Mouse (Mus musculus) kidney, embryonic 16.5 days (tissue): ENCODE measurements around the gene Cerkl. TPM values are rescaled to one million over a fixed set of nuclear protein-coding genes. Genes with fewer than 3 reads are reported as not detected.

Source experiments
- ATAC-seq: fragments of 200-750 bp; cut with Nextera tagmentation; 2 replicates; pipeline ENCODE4 v1.8.0; 2017; ENCODE audit warnings: moderate TSS enrichment; ENCODE audit not compliant: low FRiP score, low TSS enrichment
- H3K27ac ChIP-seq: fragments of 300-500 bp; sonication (generic); 2 replicates; pipeline ENCODE4 v1.5.1; 2014; ENCODE audit warnings: low read length
- H3K27me3 ChIP-seq: fragments of 300-500 bp; sonication (generic); 2 replicates; pipeline ENCODE4 v1.6.1; 2014; ENCODE audit warnings: low read length, control low read depth, mixed read lengths; ENCODE audit not compliant: insufficient read depth
- H3K36me3 ChIP-seq: fragments of 300-500 bp; sonication (generic); 2 replicates; pipeline ENCODE4 v1.6.1; 2014; ENCODE audit warnings: low read length, control low read depth, mixed read lengths; ENCODE audit not compliant: insufficient read depth
- H3K4me1 ChIP-seq: fragments of 300-500 bp; sonication (generic); 2 replicates; pipeline ENCODE4 v1.6.1; 2014; ENCODE audit warnings: low read length, control low read depth, mixed read lengths; ENCODE audit not compliant: insufficient read depth
- H3K4me2 ChIP-seq: fragments of 300-500 bp; sonication (generic); replicated peaks from 2 replicates; pipeline ENCODE4 v1.6.1; 2014; ENCODE audit warnings: low read depth, low read length
- H3K4me3 ChIP-seq: fragments of 300-500 bp; sonication (generic); 2 replicates; pipeline ENCODE4 v1.5.1; 2014; ENCODE audit warnings: mild to moderate bottlenecking, low read length
- H3K9ac ChIP-seq: fragments of 300-500 bp; sonication (generic); replicated peaks from 2 replicates; pipeline ENCODE4 v1.6.1; 2014; ENCODE audit warnings: low read length
- H3K9me3 ChIP-seq: fragments of 300-500 bp; sonication (generic); 2 replicates; pipeline ENCODE4 v1.6.1; 2016; ENCODE audit warnings: low read length, control low read depth
- WGBS: fragments of 180-500 bp; shearing (Covaris S2); extraction: QIAGEN DNeasy Blood & Tissue Kit; methylation state at CpG from one replicate; pipeline ENCODE4 v1.1.7; 2014; 5-methylcytosine and 5-hydroxymethylcytosine counted together
- polyA plus RNA-seq: library from polyadenylated mRNA; unstranded; fragments of >200 nt; fragmentation: Nextera tagmentation; extraction: Ambion mirVana; gene quantifications from 2 replicates; pipeline ENCODE4 v1.2.1, GENCODE M21; 2015

Gene Cerkl
- polyA plus RNA-seq, 1 experiment from 2014 or later, result 1.8 TPM

GRCm38 (mm10) chr2:79339003-79339402 is 117.6 kb downstream of the Cerkl start:
- Histone ChIP-seq H3K9me3 (no peaks in the 10 kb centered on the region), H3K36me3 (no peaks in the 10 kb centered on the region), H3K4me2 (no peak overlapping the region), H3K27me3 (no peaks in the 10 kb centered on the region), H3K9ac (no peak overlapping the region), H3K4me1 (no peaks in the 10 kb centered on the region), H3K27ac (no peak overlapping the region), H3K4me3 (no peak overlapping the region)
- ATAC-seq, result no peak
- WGBS, result 69% methylated on average over 1 of the region's 1 CpGs

- H3K27ac ChIP-seq, result no peak overlapping the region
- no peaks in the 10 kb centered on the region for H3K36me3 ChIP-seq
- WGBS, result 70% methylated on average over 1 of the region's 1 CpGs
- H3K9me3 ChIP-seq, result no peaks in the 10 kb centered on the region
- no peaks in the 10 kb centered on the region for H3K27me3 ChIP-seq
- H3K9ac ChIP-seq, result no peak overlapping the region
- no peaks in the 10 kb centered on the region for H3K4me1 ChIP-seq
- no peak overlapping the region for H3K4me3 ChIP-seq
- H3K4me2 ChIP-seq, result no peak overlapping the region
- no peak for ATAC-seq
These were observed 120.4 kb downstream of the Cerkl start for GRCm38 (mm10) chr2:79336141-79336540.

- Histone ChIP-seq H3K9me3 (no peaks in the 10 kb centered on the region), H3K9ac (no peak overlapping the region), H3K36me3 (no peaks in the 10 kb centered on the region), H3K4me2 (no peak overlapping the region), H3K27ac (no peak overlapping the region), H3K27me3 (no peaks in the 10 kb centered on the region), H3K4me3 (no peak overlapping the region), H3K4me1 (no peaks in the 10 kb centered on the region)
- no peak for ATAC-seq
These were observed 121.9 kb downstream of the Cerkl start for GRCm38 (mm10) chr2:79334661-79335060.

- no peaks in the 10 kb centered on the region for H3K9me3 ChIP-seq
- no peak overlapping the region for H3K9ac ChIP-seq
- 34% methylated on average over 2 of the region's 2 CpGs for WGBS
- no peak overlapping the region for H3K27ac ChIP-seq
- no peak overlapping the region for H3K4me2 ChIP-seq
- H3K4me3 ChIP-seq, result no peak overlapping the region
- no peaks in the 10 kb centered on the region for H3K27me3 ChIP-seq
- no peak; the same call in 1 of the 2 replicates for ATAC-seq
- H3K4me1 ChIP-seq, result no peaks in the 10 kb centered on the region
- H3K36me3 ChIP-seq, result no peaks in the 10 kb centered on the region
These were observed 128.5 kb downstream of the Cerkl start for GRCm38 (mm10) chr2:79328079-79328478.

GRCm38 (mm10) chr2:79316182-79316880 is 140.3 kb downstream of the Cerkl start:
- H3K4me2 ChIP-seq, result no peak overlapping the region
- H3K4me3 ChIP-seq, result no peak overlapping the region
- no peaks in the 10 kb centered on the region for H3K9me3 ChIP-seq
- no peak for ATAC-seq
- H3K9ac ChIP-seq, result no peak overlapping the region
- H3K36me3 ChIP-seq, result 0 out of 2 replicates have a peak, but pooled peaks cover 3% of the 10 kb centered on the region
- no peaks in the 10 kb centered on the region for H3K4me1 ChIP-seq
- WGBS, result 83% methylated on average over 9 of the region's 9 CpGs
- H3K27ac ChIP-seq, result no peak overlapping the region
- no peaks in the 10 kb centered on the region for H3K27me3 ChIP-seq

GRCm38 (mm10) chr2:79315108-79315507 is 141.5 kb downstream of the Cerkl start:
- 89% methylated on average over 4 of the region's 4 CpGs for WGBS
- Histone ChIP-seq H3K36me3 (0 out of 2 replicates have a peak, but pooled peaks cover 3% of the 10 kb centered on the region), H3K4me2 (no peak overlapping the region), H3K9me3 (no peaks in the 10 kb centered on the region), H3K9ac (no peak overlapping the region), H3K4me1 (no peaks in the 10 kb centered on the region), H3K27me3 (no peaks in the 10 kb centered on the region), H3K4me3 (no peak overlapping the region), H3K27ac (no peak overlapping the region)
- ATAC-seq, result no peak

GRCm38 (mm10) chr2:79312499-79312898 is 144.1 kb downstream of the Cerkl start:
- Histone ChIP-seq H3K27me3 (no peaks in the 10 kb centered on the region), H3K27ac (no peak overlapping the region), H3K4me3 (no peak overlapping the region), H3K4me1 (no peaks in the 10 kb centered on the region), H3K9ac (no peak overlapping the region), H3K9me3 (no peaks in the 10 kb centered on the region), H3K36me3 (no peaks in the 10 kb centered on the region), H3K4me2 (no peak overlapping the region)
- no peak for ATAC-seq
- 38% methylated on average over 4 of the region's 4 CpGs for WGBS

- ATAC-seq, result no peak
- no peaks in the 10 kb centered on the region for H3K4me1 ChIP-seq
- no peaks in the 10 kb centered on the region for H3K36me3 ChIP-seq
- H3K27me3 ChIP-seq, result no peaks in the 10 kb centered on the region
- H3K4me2 ChIP-seq, result no peak overlapping the region
- H3K4me3 ChIP-seq, result no peak overlapping the region
- H3K27ac ChIP-seq, result no peak overlapping the region
- no peak overlapping the region for H3K9ac ChIP-seq
- WGBS, result 88% methylated on average over 13 of the region's 13 CpGs
- H3K9me3 ChIP-seq, result no peaks in the 10 kb centered on the region
These were observed 147.0 kb downstream of the Cerkl start for GRCm38 (mm10) chr2:79309454-79310118.

GRCm38 (mm10) chr2:79307549-79307948 is 149.0 kb downstream of the Cerkl start:
- Histone ChIP-seq H3K4me1 (no peaks in the 10 kb centered on the region), H3K27ac (no peak overlapping the region), H3K36me3 (no peaks in the 10 kb centered on the region), H3K9me3 (no peaks in the 10 kb centered on the region), H3K27me3 (no peaks in the 10 kb centered on the region), H3K4me3 (no peak overlapping the region), H3K9ac (no peak overlapping the region), H3K4me2 (no peak overlapping the region)
- no peak for ATAC-seq
- WGBS, result 83% methylated on average over 4 of the region's 4 CpGs

- Histone ChIP-seq H3K27me3 (no peaks in the 10 kb centered on the region), H3K36me3 (no peaks in the 10 kb centered on the region), H3K27ac (no peak overlapping the region), H3K9ac (no peak overlapping the region), H3K4me3 (no peak overlapping the region), H3K9me3 (no peaks in the 10 kb centered on the region), H3K4me1 (no peaks in the 10 kb centered on the region), H3K4me2 (no peak overlapping the region)
- no peak for ATAC-seq
These were observed 154.2 kb downstream of the Cerkl start for GRCm38 (mm10) chr2:79302398-79302797.
